Mouse (Mus musculus) liver, embryonic 14.5 days (tissue): ENCODE measurements at regions not wholly inside any gene's neighbourhood (a gene's known extent, or its start where the extent isn't known, plus 50 kb on each side); places are given as distances from the start of the nearest gene placed in this dataset.

Source experiments
- ATAC-seq: fragments of 200-750 bp; cut with Nextera tagmentation; 2 replicates; pipeline ENCODE4 v1.8.0; 2017; ENCODE audit warnings: moderate number of reproducible peaks, mild to moderate bottlenecking, moderate library complexity; ENCODE audit not compliant: insufficient read depth
- DNase-seq, 3 experiments: peaks; one replicate each; pipeline ENCODE4 v3.0.0-alpha.2; 2012 to 2013; ENCODE audit warnings: low read depth in 3 of 3, low spot score in 3 of 3
- H3K27ac ChIP-seq: fragments of 300-500 bp; sonication (generic); 2 replicates; pipeline ENCODE4 v1.5.1; 2014; ENCODE audit warnings: moderate library complexity, mild to moderate bottlenecking, control low read depth, inconsistent platforms
- H3K27me3 ChIP-seq: fragments of 300-500 bp; sonication (generic); 2 replicates; pipeline ENCODE4 v1.6.1; 2014; ENCODE audit warnings: mild to moderate bottlenecking, low read length, moderate library complexity; ENCODE audit not compliant: control insufficient read depth, insufficient read depth
- H3K36me3 ChIP-seq: fragments of 300-500 bp; sonication (generic); replicated peaks from 2 replicates; pipeline ENCODE4 v1.6.1; 2014; ENCODE audit warnings: low read depth; ENCODE audit not compliant: control insufficient read depth, insufficient read depth
- H3K4me1 ChIP-seq, 2 experiments: fragments of 200-500 bp in 1 of 2; fragments of 300-500 bp in 1 of 2; sonication (generic) in 1 of 2; replicated peaks; 2 replicates each; pipeline ENCODE4 v1.6.1; 2012 to 2014; ENCODE audit warnings: antibody characterized with exemption in 1 of 2, inconsistent platforms in 1 of 2, low read length in 1 of 2; ENCODE audit not compliant: control insufficient read depth in 2 of 2, insufficient read depth in 2 of 2
- H3K4me2 ChIP-seq: fragments of 300-500 bp; sonication (generic); 2 replicates; pipeline ENCODE4 v1.6.1; 2014; ENCODE audit warnings: low read depth, mild to moderate bottlenecking, control low read depth, moderate library complexity
- H3K4me3 ChIP-seq, 2 experiments: fragments of 200-500 bp in 1 of 2; fragments of 300-500 bp in 1 of 2; sonication (generic) in 1 of 2; 2 replicates each; pipeline ENCODE4 v1.5.1; 2012 to 2014; ENCODE audit warnings: low read depth in 2 of 2, low read length in 2 of 2, mild to moderate bottlenecking in 2 of 2, control low read depth in 1 of 2, inconsistent platforms in 1 of 2, moderate library complexity in 1 of 2; ENCODE audit not compliant: insufficient read depth in 1 of 2
- H3K9ac ChIP-seq: fragments of 300-500 bp; sonication (generic); replicated peaks from 2 replicates; pipeline ENCODE4 v1.6.1; 2014; ENCODE audit warnings: mild to moderate bottlenecking, control low read depth, moderate library complexity
- H3K9me3 ChIP-seq: fragments of 300-500 bp; sonication (generic); 2 replicates; pipeline ENCODE4 v1.6.1; 2016; ENCODE audit warnings: low read length, mixed read lengths; ENCODE audit not compliant: control insufficient read depth
- CTCF ChIP-seq: IDR thresholded peaks from 2 replicates; pipeline ENCODE4 v1.5.1; 2016; ENCODE audit warnings: antibody characterized with exemption, low read depth, control low read depth
- EP300 ChIP-seq: IDR thresholded peaks from 2 replicates; pipeline ENCODE4 v1.6.1; 2016; ENCODE audit warnings: antibody characterized with exemption, low read depth
- WGBS: fragments of 180-500 bp; shearing (Covaris S2); extraction: QIAGEN DNeasy Blood & Tissue Kit; methylation state at CpG from one replicate; pipeline ENCODE4 v1.1.7; 2014; ENCODE audit not compliant: insufficient replicate concordance; 5-methylcytosine and 5-hydroxymethylcytosine counted together

DNA sequence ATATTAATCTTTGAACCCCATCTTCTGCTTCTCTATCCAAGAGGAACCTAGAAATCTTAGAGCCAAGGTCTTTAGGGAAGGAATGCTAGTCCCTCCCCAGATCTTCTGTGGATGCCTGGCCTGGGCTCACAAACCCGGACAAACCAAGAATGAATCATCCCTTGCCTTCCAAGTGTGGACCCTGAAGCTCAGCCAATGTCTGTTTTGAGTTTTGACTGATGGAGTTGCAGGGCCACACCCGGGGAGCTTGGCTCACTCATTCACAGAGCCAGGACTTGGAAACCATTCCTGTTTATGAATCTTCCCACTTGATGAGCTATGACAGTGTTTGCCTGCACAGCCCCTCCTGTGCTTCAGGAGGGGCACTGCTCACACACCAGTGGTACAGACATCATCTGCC lies 230.4 kb downstream of the Lpin1 start:
- Histone ChIP-seq H3K4me3 (no peak overlapping the region), H3K27ac (no peak overlapping the region), H3K27me3 (no peaks in the 10 kb centered on the region), H3K4me2 (no peak overlapping the region), H3K4me1 (no peaks in the 10 kb centered on the region), H3K36me3 (no peaks in the 10 kb centered on the region), H3K9ac (no peak overlapping the region), H3K9me3 (no peaks in the 10 kb centered on the region)
- DNase-seq (no peak), ATAC-seq (no peak)
- TF ChIP-seq EP300 (no peak), CTCF (no peak)
- 49% methylated on average over 2 of the region's 2 CpGs for WGBS

- WGBS, result 50% methylated on average over 2 of the region's 2 CpGs
- no peaks in the 10 kb centered on the region for H3K9me3 ChIP-seq
- DNase-seq (no peak), ATAC-seq (no peak)
- H3K4me1 ChIP-seq, result no peaks in the 10 kb centered on the region
- no peaks in the 10 kb centered on the region for H3K36me3 ChIP-seq
- no peaks in the 10 kb centered on the region for H3K27me3 ChIP-seq
- H3K9ac ChIP-seq, result no peak overlapping the region
- no peak for TF ChIP-seq EP300
- no peak for TF ChIP-seq CTCF
- H3K4me3 ChIP-seq, result no peak overlapping the region
- no peak overlapping the region for H3K4me2 ChIP-seq
- no peak overlapping the region for H3K27ac ChIP-seq
Observed at GRCm38 (mm10) chr12:16379415-16379814, 231.4 kb downstream of the Lpin1 start.

- no peak overlapping the region for H3K4me3 ChIP-seq
- no peaks in the 10 kb centered on the region for H3K36me3 ChIP-seq
- DNase-seq (no peak), ATAC-seq (no peak)
- H3K4me2 ChIP-seq, result no peak overlapping the region
- no peaks in the 10 kb centered on the region for H3K9me3 ChIP-seq
- TF ChIP-seq CTCF (no peak), EP300 (no peak)
- WGBS, result 49% methylated on average over 3 of the region's 3 CpGs
- H3K27ac ChIP-seq, result no peak overlapping the region
- no peaks in the 10 kb centered on the region for H3K4me1 ChIP-seq
- no peaks in the 10 kb centered on the region for H3K27me3 ChIP-seq
- H3K9ac ChIP-seq, result no peak overlapping the region
Observed at GRCm38 (mm10) chr12:16378501-16378900, 232.3 kb downstream of the Lpin1 start.

- Histone ChIP-seq H3K27me3 (no peaks in the 10 kb centered on the region), H3K4me3 (no peak overlapping the region), H3K9me3 (no peaks in the 10 kb centered on the region), H3K9ac (no peak overlapping the region), H3K36me3 (no peaks in the 10 kb centered on the region), H3K4me2 (no peak overlapping the region), H3K4me1 (no peaks in the 10 kb centered on the region), H3K27ac (no peak overlapping the region)
- DNase-seq (no peak), ATAC-seq (no peak)
- TF ChIP-seq CTCF (no peak), EP300 (no peak)
- WGBS, result 58% methylated on average over 4 of the region's 4 CpGs
Observed at GRCm38 (mm10) chr12:16374331-16374996, 236.3 kb downstream of the Lpin1 start.

DNA sequence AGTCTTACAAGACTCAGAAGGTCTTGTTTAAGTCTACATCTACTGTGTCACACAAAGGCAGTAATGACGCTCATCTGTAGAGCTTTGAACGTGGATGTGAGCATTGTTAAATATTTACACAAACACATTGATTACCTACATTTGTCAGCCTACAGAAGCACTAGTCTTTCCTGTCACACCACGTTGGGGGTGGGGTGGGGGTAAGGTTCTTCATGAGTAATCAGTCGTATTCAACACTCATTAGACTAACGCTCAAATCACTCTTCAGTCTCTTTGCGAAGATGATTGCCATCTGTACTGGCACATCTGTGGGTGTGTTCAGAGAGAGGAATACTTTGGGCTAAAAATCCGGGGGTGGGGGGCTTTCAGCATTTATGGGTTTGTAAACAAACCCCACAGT lies 240.7 kb downstream of the Lpin1 start:
- WGBS, result 60% methylated on average over 7 of the region's 7 CpGs
- Histone ChIP-seq H3K27me3 (no peaks in the 10 kb centered on the region), H3K27ac (no peak overlapping the region), H3K36me3 (no peaks in the 10 kb centered on the region), H3K9me3 (no peaks in the 10 kb centered on the region), H3K4me2 (no peak overlapping the region), H3K9ac (no peak overlapping the region), H3K4me1 (no peaks in the 10 kb centered on the region), H3K4me3 (no peak overlapping the region)
- ATAC-seq (no peak), DNase-seq (no peak)
- TF ChIP-seq EP300 (no peak), CTCF (no peak)
